Mouse (Mus musculus): ENCODE measurements around the gene Kdelr3.

The Kdelr3 gene

GRCm38 (mm10) chr15:79511553-79512320 lies 4.5 kb upstream of the Kdelr3 start:
- peak; percentile 64 for DNase-seq (ENCODE audit: low read depth, low spot score)

- DNase-seq (ENCODE audit: low read depth, low spot score), result no peak
Observed at GRCm38 (mm10) chr15:79513940-79514339, 2.3 kb upstream of the Kdelr3 start.

DNA sequence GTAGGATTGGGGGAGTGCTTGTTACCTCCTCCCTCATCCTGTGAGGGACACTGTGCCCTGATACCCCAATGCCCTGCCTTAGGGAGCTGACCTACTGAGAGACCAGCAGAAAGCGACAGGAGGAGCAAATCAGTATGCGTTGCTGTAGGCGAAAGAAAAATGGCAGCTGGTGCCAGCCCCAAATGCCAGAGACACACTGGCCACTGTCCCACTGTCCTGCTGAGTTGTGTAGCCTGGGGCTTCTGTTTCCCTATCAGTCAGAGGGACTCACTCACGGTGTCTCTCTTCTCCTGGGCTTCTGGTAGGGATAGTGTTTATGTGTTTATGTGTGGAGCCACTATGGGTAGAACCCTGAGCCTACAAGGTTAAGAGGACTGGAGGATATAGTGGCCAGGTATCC lies 1.5 kb downstream of the Kdelr3 start:
- no peak for DNase-seq (ENCODE audit: low read depth, low spot score)

DNA sequence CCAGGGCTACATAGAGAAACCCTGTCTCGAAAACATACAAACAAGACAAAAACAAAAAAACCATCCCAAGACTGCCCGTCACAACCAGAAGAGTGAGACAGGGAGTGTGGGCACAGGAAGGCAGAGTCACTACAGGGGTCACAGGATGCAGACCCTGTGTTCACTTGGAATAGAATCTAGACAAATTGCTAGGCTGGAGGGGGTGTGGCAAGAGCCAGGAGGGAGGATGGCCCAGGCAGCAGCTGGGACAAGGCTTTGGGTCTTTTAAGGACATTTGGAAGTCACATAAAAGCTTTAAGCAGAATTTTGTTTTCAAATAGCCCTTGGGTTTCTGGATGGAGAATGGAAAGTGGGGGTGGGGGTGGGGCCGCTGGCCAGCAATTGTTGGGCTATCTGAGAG lies 2.4 kb downstream of the Kdelr3 start:
- no peak for DNase-seq (ENCODE audit: low read depth, low spot score)

DNA sequence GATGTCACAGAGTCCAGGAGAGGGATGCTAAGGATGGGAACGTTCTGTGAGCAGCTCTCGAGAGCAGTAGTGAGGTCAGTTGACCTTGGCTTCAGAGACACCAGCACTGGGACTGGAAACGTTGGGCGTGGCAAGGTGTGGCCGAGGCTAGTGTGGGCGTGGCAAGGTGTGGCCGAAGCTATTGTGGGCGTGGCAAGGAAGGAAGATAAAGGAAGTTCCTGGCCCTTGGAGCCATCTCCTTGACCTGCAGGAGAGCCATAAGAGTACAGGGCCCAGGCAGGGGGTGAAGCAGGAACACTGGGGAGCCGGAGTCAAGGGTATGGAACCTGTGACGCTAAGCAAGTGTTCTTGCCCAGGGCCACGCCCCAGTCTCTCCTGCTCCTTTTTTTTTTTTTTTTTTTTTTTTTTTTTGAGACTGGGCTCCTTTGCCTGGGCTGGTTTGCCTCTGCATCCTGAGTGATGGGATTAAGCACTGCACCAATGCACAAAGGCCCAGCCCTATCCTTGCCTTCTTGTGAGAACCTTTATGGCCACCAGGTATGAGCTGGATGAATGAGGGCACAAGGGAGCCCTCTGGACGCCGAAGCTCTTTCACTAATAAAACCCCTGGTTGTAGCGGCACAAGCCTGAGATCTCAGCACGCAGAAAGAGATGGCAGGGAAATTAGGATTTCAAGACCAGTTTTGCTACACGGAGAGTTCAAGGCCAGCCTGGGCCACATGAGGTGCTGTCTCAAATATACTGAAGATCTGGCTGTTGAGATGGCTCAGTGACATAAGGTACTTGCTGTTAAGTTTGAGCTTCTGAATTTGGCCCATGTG lies 3.4 kb downstream of the Kdelr3 start:
- DNase-seq (ENCODE audit: low read depth, low spot score), result no peak

GRCm38 (mm10) chr15:79525564-79525963 lies 9.4 kb downstream of the Kdelr3 start:
- no peak for DNase-seq (ENCODE audit: low read depth, low spot score)

GRCm38 (mm10) chr15:79525979-79526768 lies 10.0 kb downstream of the Kdelr3 start:
- no peak for DNase-seq (ENCODE audit: low read depth, low spot score)

GRCm38 (mm10) chr15:79527192-79527591 lies 11.0 kb downstream of the Kdelr3 start:
- no peak for DNase-seq (ENCODE audit: low read depth, low spot score)

GRCm38 (mm10) chr15:79527991-79528639 lies 11.9 kb downstream of the Kdelr3 start:
- no peak for DNase-seq (ENCODE audit: low read depth, low spot score)

- DNase-seq (ENCODE audit: low read depth, low spot score), result no peak
Observed at GRCm38 (mm10) chr15:79529935-79530334, 13.7 kb downstream of the Kdelr3 start.

- no peak for DNase-seq (ENCODE audit: low read depth, low spot score)
Observed at GRCm38 (mm10) chr15:79533796-79534195, 17.6 kb downstream of the Kdelr3 start.

DNA sequence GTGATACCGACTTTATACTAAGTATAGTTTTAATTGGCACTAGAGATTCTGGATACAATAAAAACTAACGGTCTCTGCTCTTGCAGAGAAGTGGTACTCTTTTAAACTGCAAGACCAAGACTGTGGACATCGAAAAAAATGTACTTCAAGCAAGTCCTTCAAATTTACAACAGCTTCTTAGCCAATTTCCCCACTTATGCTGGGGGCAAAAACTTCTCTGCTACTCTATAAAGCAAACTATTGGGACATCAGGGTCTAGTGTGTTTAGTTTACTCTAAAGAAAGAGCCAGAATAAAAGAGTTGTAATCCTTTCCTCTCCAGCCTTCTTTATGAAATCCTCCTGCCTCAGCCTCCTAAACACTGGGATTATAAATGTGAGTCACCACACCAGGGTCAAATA lies 27.8 kb downstream of the Kdelr3 start:
- no peak for DNase-seq (ENCODE audit: low read depth, low spot score)

DNA sequence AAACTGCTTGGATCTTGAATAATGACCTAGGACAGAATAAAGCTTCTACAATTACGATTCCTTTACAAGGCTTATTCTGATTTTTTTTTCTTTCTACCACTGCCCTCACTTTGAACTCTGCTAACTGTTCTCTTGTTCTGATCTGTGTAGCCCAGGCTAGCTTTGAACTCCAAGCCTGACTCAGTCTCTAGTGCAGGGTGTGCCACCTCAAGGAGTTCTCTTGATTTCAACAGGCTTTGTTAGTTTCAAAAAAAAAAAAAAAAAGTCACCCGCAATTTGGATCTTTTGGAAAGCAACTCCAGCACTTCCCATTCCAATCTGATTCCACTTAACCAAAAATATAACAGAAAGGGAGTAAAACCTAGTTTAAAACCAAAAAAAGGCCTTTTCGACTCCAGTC lies 29.3 kb downstream of the Kdelr3 start:
- no peak for DNase-seq (ENCODE audit: low read depth, low spot score)

DNA sequence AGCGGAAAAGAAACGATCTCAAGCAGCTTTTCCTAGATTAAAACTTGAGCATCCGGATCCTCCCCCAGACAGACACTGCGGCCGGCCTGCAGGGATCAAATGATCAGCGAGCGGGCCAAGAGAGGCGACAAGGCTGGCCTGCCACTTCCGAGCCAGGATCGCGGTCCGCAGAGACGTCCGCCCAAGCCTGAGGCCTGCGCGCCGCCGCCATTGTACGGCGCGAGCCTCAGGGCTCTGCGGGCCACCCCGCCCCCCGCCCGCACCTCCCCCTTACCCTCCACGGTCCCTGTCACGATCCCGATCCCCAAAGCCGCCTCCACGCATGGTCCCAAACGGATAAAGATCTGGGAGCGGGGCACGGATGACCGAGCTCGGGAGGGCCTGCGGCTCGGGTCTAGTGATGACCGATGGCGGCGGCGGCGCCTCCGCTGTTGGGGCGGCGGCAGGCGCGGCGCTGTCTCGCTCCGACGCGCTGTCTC lies 29.7 kb downstream of the Kdelr3 start:
- peak; percentile 22 for DNase-seq (ENCODE audit: low read depth, low spot score)

- DNase-seq (ENCODE audit: low read depth, low spot score), result peak; percentile 96
Observed at GRCm38 (mm10) chr15:79546410-79547288, 30.4 kb downstream of the Kdelr3 start, which contains the start of gene Ddx17. Gene Ddx17, minus strand, starts transcription at chr15:79546741.

DNA sequence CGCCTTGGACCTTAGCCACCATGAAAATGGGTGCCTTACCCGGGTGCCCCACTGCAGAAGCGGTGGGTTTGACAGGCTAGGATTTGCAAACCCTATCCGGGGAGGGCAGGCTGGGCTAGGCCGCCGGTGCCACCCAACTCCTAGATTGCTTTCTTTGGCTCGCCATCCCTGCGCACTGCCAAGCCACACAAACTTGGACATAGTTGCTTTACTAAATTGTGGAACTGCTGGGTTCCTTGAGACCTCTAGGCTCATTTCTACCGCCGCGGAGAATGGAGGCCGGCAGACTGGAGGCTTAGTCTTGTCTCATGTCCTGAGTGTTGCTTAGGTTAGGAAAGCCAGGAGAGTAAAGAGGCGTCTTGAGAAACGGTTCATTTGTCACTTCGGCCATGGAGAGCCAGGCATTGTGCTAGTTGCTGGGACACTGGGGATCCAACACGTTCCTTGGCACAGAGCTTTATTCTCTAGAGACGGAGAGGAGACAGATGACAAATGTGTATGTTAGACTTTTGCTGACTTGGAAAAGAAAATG lies 31.1 kb downstream of the Kdelr3 start:
- no peak for DNase-seq (ENCODE audit: low read depth, low spot score)

DNA sequence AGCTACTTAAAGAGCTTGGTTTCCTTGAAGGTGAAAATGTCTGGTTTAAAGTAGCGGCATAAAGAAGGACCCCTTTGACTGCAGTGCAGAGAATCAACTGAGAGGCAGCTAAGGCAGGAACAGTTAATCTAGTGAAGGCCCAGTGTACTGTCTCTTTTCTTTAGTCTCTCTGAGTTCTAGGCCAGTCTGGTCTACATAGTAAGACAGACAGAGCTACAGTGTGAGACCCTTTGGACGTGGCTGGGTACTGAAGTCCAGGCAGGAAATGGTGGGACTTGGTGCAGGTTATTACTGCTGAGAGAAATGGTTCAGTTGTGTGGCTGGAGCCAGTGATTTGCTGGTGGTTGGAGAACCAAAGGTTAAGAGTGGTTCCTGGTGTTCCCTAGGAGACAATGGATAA lies 32.0 kb downstream of the Kdelr3 start:
- DNase-seq (ENCODE audit: low read depth, low spot score), result no peak

DNA sequence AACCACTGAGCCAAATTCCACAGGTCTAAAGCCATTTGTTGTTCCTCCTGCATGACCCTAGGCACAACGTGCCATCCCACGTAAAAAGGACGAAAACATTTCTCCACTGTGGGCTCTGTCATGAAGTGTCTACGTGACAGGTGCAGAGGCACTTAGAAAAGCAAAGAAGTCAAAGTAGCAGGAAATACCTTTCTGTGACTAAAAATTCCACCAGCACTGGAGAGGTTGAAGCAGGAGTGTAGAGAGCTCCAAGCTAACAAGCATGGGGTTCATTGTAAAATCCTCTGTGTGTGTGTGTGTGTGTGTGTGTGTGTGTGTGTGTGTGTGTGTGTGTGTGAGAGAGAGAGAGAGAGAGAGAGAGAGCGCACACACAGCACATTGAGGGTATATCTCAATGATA lies 36.4 kb downstream of the Kdelr3 start:
- DNase-seq (ENCODE audit: low read depth, low spot score), result no peak

- DNase-seq (ENCODE audit: low read depth, low spot score), result no peak
Observed at GRCm38 (mm10) chr15:79559649-79560048, 43.4 kb downstream of the Kdelr3 start.

DNA sequence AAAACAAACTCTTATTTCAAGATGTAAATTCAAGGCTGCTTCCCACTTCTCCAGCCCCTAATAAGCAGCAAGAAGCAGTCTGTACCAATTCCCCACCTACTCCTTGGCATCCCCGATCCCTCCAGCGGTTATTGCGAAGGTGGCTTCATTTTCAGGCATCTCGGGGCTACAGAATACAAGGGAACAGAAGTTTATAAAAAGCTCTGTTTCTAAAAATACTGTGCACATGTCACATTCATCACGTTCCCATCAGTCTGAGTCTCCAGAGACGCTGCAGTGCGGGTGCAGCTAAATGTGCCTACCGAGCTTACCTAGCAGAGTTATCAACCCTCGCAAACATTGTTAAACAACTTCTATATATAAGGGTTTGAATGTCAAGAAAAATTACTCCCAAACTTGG lies 46.2 kb downstream of the Kdelr3 start:
- DNase-seq (ENCODE audit: low read depth, low spot score), result no peak

All from embryo, embryonic 11.5 days (tissue).